Mouse (Mus musculus): ENCODE measurements around the gene Clec18a. TPM values are rescaled to one million over a fixed set of nuclear protein-coding genes. Genes with fewer than 3 reads are reported as not detected.
A peak's percentile ranks its signal among the peaks of the same experiment; 100 is the strongest.
"Not testable (repeated sequence)": the region's sequence is repeated elsewhere in the genome, so short reads cannot be mapped to it uniquely, and the experiment has no call there.

The Clec18a gene
- 1 to 10 TPM in 1 of 2 experiments, under 1 TPM in 1; 0.75 to 1.2 TPM for total RNA-seq (2021)
- long read RNA-seq, experiment 1, partial matches to known transcripts = 0 of 3 reads
- long read RNA-seq, experiment 1, other reads (novel, unspliced or antisense) = 2 of 3 reads
- long read RNA-seq, experiment 2, partial matches to known transcripts = 0 of 2 reads
- long read RNA-seq, experiment 2, other reads (novel, unspliced or antisense) = 2 of 2 reads

DNA sequence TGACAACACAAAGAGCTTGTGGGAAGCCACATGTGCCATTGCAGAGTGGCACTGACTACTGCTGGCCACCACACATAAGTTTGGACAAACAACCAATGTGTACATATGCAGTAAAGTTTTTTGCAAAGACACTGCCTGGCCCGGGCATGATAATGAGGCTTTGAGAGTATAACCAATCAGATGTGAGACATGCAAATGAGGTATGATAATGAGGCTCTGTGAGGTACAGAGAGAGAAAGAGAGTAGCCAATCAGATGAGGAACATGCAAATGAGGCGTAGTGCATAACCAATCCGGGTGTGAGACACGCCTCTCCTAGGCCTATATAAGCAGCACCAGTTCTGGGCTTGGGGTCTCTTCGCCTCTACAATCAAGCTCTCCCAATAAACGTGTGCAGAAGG is at the start of gene Clec18a:
Gene Clec18a, minus strand, starts transcription at position 101 of the 400 bp plus-strand sequence.
- peak in 1 of 2 experiments; percentile 19 for DNase-seq (ENCODE audit: low spot score in 2 of 2)
- intact Hi-C loops (cut with DNase I) = not testable (repeated sequence)

DNA sequence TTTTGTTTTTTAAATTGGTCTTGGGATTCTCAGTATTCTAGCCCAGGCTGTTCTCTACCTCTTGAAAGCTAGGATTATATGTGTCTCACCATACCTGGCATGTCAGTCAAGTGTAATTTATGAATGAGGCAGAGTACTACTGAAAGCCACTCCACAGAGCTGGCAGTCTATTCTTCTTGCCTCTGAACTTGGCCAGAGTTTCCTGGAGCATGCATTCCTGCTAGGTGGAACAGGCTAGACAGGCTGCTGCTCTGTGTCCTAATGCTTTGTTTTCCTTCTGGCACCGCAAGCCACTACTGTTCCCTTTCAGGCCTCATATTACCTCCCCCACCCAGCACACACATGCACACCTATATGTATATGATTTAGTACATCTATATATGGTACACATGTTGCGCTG is 38.5 kb upstream of the Clec18a start:
- no peak for DNase-seq (ENCODE audit: low spot score in 2 of 2)
- intact Hi-C loops (cut with DNase I) = no loop called here

- no peak for DNase-seq (ENCODE audit: low spot score in 2 of 2)
- intact Hi-C loops (cut with DNase I) = no loop called here
Observed at GRCm38 (mm10) chr8:111119481-111119880, 27.3 kb upstream of the Clec18a start.

GRCm38 (mm10) chr8:111114891-111115290 is 22.7 kb upstream of the Clec18a start:
- no peak for DNase-seq (ENCODE audit: low spot score in 2 of 2)

DNA sequence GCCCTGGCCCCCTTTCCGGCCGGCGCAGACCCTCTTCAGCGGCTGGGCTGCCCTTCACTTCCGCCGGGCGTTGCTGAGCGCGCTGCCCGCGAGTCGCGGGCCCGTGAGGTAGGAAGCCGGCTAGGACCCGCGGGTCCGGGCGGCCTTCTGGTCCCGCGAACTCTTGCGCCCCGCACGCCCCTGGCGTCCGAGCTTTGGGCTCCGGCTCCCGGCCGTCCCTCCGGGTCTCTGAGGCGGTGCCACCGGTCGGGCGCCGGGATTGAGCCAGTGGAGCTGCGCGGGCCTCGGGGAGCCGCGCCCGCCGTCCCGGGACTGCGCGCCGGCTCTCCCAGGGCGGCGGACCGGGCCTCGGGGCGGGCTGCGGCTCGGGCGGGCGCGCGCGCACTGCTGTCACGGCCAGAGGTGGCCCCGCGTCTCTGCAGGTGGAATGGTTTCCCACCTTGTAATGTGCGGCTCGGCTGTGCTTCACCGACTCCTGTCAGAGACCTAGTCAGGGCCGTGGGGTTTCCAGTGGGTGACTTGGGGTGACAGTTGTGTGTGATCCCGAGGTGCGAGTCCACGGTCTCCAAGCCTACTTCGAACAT is 2.6 kb upstream of the Clec18a start:
- not testable (repeated sequence) for DNase-seq (ENCODE audit: low spot score in 2 of 2)
- intact Hi-C loops (cut with DNase I) = loop anchor here (2.0 kb wide), 1 partner anchor 50 kb away; no protein-coding TSS in a partner anchor

More at GRCm38 (mm10) chr8:111114891-111115290, 22.7 kb upstream of the Clec18a start:
- intact Hi-C loops (cut with DNase I) = no loop called here

DNA sequence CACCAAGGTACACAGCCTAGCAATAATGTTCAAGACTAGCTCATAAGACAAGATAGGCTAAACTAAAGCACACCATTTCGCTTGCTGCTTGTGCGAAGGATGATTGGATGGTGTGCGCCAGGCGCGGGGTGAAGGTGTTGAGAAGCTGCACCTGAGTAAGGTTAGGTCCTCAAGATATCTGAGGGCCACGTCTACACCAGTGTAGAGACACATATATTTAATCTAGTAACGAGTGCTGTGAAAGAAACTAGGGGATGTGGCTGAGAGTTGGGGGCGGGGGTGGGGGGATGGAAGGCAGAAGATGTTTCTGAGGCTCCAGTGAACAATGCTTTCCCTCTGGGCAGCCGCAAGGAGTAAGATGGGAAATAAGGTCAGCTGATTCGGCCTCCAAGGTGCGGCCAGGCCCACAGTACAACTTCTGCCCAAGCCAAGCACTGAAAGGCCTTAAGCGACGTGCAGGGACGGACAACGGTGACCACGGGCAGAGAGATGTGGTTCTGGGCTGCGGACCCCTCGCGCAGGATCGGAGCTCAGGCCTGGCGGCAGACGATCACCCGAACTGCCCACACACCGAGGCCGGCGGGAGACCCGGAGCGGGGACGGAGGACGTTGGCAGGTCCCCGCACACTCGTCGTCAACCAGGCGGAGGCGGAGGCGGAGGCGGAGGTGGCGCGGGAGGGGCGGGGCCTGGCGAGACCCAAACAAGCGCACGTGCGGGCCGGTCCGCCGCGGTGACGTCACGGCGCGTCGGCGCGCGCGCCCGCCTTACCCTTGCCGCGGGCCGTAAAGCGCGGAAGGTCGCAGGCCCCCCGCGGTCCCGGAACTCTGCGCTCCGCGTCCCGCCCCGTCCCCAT is 1.9 kb upstream of the Clec18a start, which contains the start of gene Pdpr:
Gene Pdpr, plus strand, starts transcription at position 766 of the 854 bp plus-strand sequence.
- intact Hi-C loops (cut with DNase I) = loop anchor here (2.0 kb wide), 1 partner anchor 51 kb away; no protein-coding TSS in a partner anchor
- DNase-seq (ENCODE audit: low spot score in 2 of 2) = peak; percentile 88 to 90

DNA sequence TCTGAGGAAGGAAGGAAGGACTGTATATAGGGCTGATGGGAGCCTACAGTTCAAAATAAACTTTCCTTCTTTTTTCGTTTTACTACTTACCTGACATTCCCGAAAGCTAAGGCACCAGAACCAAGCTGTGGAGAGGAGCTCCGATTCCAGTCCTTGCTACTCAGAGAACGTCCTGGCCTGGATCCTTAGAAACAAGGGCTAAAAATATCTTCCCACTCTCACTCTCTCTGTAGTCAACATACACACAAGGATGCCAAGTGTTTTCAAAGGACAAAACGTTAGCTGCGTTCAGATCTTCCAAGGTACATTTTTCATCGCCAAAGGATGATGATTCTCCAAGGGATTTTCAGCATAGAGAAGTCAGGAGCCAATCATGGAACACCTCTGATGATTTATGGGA is 520 bp downstream of the Clec18a start:
- intact Hi-C loops (cut with DNase I) = loop anchor here (2.0 kb wide), 1 partner anchor 29 kb away; no protein-coding TSS in a partner anchor
- peak; percentile 30 to 66 for DNase-seq (ENCODE audit: low spot score in 2 of 2)

- DNase-seq (ENCODE audit: low spot score in 2 of 2) = peak; percentile 60 to 62
- intact Hi-C loops (cut with DNase I) = loop anchor here (2.0 kb wide), 1 partner anchor 27 kb away; no protein-coding TSS in a partner anchor
Observed at GRCm38 (mm10) chr8:111090126-111090525, 2.1 kb downstream of the Clec18a start.

GRCm38 (mm10) chr8:111083936-111084335 is 8.3 kb downstream of the Clec18a start:
- intact Hi-C loops (cut with DNase I); DNase-seq (ENCODE audit: low spot score in 2 of 2): not testable (repeated sequence)

DNA sequence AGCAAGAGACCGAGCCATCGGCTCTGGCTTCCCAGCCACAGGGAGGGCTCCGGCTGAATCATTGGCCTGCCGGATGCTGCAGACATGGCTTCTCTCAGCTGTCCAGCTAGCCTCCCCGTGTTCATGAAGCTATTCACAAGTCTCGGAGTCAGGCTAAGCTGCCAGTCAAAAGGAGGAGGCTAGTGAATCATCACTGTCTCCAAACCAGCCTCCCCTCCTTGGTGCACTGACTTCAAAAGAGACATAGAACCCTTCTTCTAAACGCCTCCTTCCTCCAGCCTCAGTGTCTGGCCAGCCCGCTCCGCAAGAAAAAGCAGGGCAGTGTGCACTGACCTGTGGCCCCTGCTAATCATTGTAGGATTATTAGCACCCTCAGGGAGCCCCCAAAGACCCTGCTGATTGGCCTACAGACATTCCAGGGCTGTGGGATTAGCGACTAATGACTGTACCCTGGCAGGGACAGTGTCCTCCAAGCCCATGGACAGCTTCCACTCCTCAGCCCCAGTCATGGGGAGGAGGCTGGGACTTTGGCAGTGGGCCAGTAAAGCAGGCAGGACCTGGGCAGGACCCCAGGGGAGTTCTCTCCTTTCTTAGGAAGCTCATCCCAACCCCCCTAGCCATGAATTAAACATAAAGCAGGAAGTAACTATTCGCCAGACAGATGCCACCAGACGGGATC is 10.5 kb downstream of the Clec18a start:
- no peak for DNase-seq (ENCODE audit: low spot score in 2 of 2)
- intact Hi-C loops (cut with DNase I) = no loop called here

- intact Hi-C loops (cut with DNase I) = no loop called here
- DNase-seq (ENCODE audit: low spot score in 2 of 2) = no peak
Observed at GRCm38 (mm10) chr8:111079861-111080271, 12.4 kb downstream of the Clec18a start.

DNA sequence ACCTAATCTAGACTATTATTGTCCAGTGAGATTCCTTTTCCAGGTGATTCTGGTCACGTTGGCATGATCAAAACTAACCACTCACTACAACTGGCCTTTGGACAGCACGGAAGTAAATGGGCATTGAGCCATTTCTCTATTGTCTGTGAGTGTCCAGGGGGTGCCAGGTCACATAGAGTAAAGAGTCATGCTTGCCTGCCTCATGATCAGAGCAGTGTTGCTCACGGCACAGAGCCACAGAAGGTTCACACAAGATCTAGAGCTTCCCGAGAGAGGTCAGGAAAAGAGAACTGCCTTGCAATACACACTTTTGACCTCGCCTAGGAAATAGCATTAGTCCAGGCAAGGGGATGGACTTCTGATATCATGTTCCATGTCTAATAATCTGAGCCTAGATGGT is 12.8 kb downstream of the Clec18a start:
- intact Hi-C loops (cut with DNase I) = no loop called here
- no peak for DNase-seq (ENCODE audit: low spot score in 2 of 2)

DNA sequence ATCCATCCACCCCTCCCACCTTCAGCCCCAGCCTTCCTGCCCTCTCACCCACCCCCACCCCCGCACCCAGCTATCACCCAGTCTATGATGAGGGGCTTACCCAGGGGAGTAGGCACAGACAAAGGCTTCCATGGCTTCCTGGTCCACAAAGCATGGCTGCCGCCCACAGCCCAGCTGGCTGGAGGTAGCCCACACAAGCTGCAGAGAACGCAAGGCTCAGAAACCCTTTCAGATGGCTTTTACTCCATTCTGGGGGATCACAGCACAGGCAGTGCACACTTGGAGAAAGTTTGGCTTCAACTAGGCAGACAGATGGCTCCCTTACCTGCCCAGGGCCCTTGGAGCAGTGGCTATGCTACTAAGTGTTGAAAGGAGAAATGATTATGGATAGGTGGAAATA is 16.3 kb downstream of the Clec18a start:
- DNase-seq (ENCODE audit: low spot score in 2 of 2) = peak; percentile 35 to 49
- intact Hi-C loops (cut with DNase I) = no loop called here

- intact Hi-C loops (cut with DNase I) = not testable (repeated sequence)
Observed at GRCm38 (mm10) chr8:111068660-111069059, 23.6 kb downstream of the Clec18a start.

DNA sequence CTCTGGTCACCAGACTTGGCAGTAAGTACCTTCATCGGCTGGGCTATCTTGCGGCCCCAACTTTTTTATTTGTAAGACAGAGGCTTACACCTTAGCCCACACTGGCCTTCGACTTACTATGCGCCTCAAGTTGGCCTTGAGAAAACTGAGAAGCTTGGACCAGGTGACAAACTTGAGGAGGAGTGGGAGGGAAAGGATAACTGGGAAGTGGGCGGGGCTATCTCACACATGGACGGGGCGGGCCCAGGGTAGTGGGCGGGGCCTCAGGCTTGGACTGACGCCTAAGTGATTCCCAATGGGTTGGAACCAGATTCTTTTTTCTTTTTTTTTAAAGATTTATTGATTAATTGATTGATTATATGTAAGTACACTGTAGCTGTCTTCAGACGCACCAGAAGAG is 24.8 kb downstream of the Clec18a start:
- intact Hi-C loops (cut with DNase I) = no loop called here
- no peak for DNase-seq (ENCODE audit: low spot score in 2 of 2)

More at GRCm38 (mm10) chr8:111068660-111069059, 23.6 kb downstream of the Clec18a start:
- DNase-seq (ENCODE audit: low spot score in 2 of 2) = not testable (repeated sequence)

GRCm38 (mm10) chr8:111066308-111066707 is 25.9 kb downstream of the Clec18a start:
- no peak for DNase-seq (ENCODE audit: low spot score in 2 of 2)
- intact Hi-C loops (cut with DNase I) = no loop called here

DNA sequence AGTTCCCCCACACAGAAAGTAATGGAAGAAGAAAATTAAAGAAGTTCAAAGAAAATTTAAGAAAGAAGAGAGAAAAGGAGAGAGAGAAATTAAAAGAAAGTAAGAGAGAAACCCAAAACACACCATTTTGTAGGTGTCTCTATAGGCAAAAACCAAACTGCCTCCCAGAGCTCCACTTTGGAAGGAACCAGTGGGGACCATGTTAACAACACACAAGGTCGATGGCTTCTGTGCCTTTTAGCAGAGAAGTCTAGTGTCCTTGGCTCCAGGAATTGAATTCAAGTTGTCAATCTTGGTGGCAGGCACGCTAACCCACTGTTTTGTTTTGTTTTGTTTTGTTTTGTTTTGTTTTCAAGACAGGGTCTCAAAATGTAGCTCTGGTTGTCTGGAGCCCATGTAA is 29.3 kb downstream of the Clec18a start:
- intact Hi-C loops (cut with DNase I) = loop anchor here (2.0 kb wide), 1 partner anchor 28 kb away; no protein-coding TSS in a partner anchor
- DNase-seq (ENCODE audit: low spot score in 2 of 2) = no peak

- DNase-seq (ENCODE audit: low spot score in 2 of 2) = peak; percentile 92 to 97
- intact Hi-C loops (cut with DNase I) = loop anchor here (2.0 kb wide), 1 partner anchor 29 kb away; no protein-coding TSS in a partner anchor
Observed at GRCm38 (mm10) chr8:111062072-111062757, 30.0 kb downstream of the Clec18a start.

DNA sequence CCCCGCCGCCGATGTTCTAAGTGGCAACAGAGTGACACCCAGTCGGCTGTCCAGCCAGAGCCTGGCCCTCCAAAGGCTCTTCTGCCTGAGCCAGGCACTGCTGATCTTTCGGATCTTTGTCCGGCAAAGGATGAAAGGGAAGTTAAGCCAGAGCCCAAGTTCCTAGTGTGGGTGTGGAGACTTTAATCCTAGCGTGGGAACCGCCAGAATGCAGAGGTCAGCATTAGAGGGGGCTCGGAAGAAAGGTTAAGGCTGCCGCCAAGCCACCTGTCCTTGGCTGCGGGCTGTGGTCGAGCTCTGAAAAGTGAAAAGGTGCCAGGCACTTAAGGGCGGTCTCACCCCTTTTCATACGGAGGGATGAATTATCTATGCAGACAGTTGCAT is 30.5 kb downstream of the Clec18a start:
- no peak for DNase-seq (ENCODE audit: low spot score in 2 of 2)

More for the DNA sequence above, 30.5 kb downstream of the Clec18a start:
- intact Hi-C loops (cut with DNase I) = loop anchor here (2.0 kb wide), 1 partner anchor 29 kb away; no protein-coding TSS in a partner anchor
